Mouse (Mus musculus) neural tube, embryonic 14.5 days (tissue): Measurements from ENCODE around the gene Agap3. TPM values are rescaled to one million over a fixed set of nuclear protein-coding genes. Genes with fewer than 3 reads are reported as not detected.

Experiments used
- ATAC-seq: fragments of 200-750 bp; cut with Nextera tagmentation; 2 replicates; pipeline ENCODE4 v1.8.0; 2017; ENCODE audit warnings: low read depth, mild to moderate bottlenecking, moderate TSS enrichment, moderate library complexity
- H3K27ac ChIP-seq: fragments of 300-500 bp; sonication (generic); 2 replicates; pipeline ENCODE4 v1.5.1; 2014; ENCODE audit warnings: low read depth, mild to moderate bottlenecking, control low read depth, low read length, moderate library complexity, mixed read lengths
- H3K27me3 ChIP-seq: fragments of 300-500 bp; sonication (generic); 2 replicates; pipeline ENCODE4 v1.6.1; 2014; ENCODE audit warnings: low read length; ENCODE audit not compliant: control insufficient read depth, insufficient read depth
- H3K36me3 ChIP-seq: fragments of 300-500 bp; sonication (generic); 2 replicates; pipeline ENCODE4 v1.6.1; 2014; ENCODE audit warnings: low read length, mixed read lengths; ENCODE audit not compliant: control insufficient read depth, insufficient read depth
- H3K4me1 ChIP-seq: fragments of 300-500 bp; sonication (generic); 2 replicates; pipeline ENCODE4 v1.6.1; 2014; ENCODE audit warnings: low read length; ENCODE audit not compliant: control insufficient read depth, insufficient read depth
- H3K4me2 ChIP-seq: fragments of 300-500 bp; sonication (generic); 2 replicates; pipeline ENCODE4 v1.6.1; 2014; ENCODE audit warnings: mild to moderate bottlenecking, low read depth, low read length, control low read depth
- H3K4me3 ChIP-seq: fragments of 300-500 bp; sonication (generic); 2 replicates; pipeline ENCODE4 v1.5.1; 2014; ENCODE audit warnings: low read depth, low read length, control low read depth, mixed read lengths
- H3K9ac ChIP-seq: fragments of 300-500 bp; sonication (generic); replicated peaks from 2 replicates; pipeline ENCODE4 v1.6.1; 2014; ENCODE audit warnings: low read depth, mild to moderate bottlenecking, control low read depth, low read length, mixed read lengths
- H3K9me3 ChIP-seq: fragments of 300-500 bp; sonication (generic); 2 replicates; pipeline ENCODE4 v1.6.1; 2016; ENCODE audit warnings: low read length; ENCODE audit not compliant: control insufficient read depth
- WGBS: fragments of 180-500 bp; shearing (Covaris S2); extraction: QIAGEN DNeasy Blood & Tissue Kit; methylation state at CpG from one replicate; pipeline ENCODE4 v1.1.7; 2014; 5-methylcytosine and 5-hydroxymethylcytosine counted together
- polyA plus RNA-seq: library from polyadenylated mRNA; unstranded; fragments of >200 nt; fragmentation: Nextera tagmentation; extraction: Ambion mirVana; gene quantifications from 2 replicates; pipeline ENCODE4 v1.2.1, GENCODE M21; 2014

Agap3 gene
- polyA plus RNA-seq, 1 experiment from 2014 or later: 59.3 TPM

- ATAC-seq: no peak
- no peaks in the 10 kb centered on the region for H3K27me3 ChIP-seq
- no peak overlapping the region for H3K9ac ChIP-seq
- WGBS: 54% methylated on average over 6 of the region's 6 CpGs
- no peaks in the 10 kb centered on the region for H3K36me3 ChIP-seq
- H3K27ac ChIP-seq: no peak overlapping the region
- H3K4me1 ChIP-seq: no peaks in the 10 kb centered on the region
- no peaks in the 10 kb centered on the region for H3K9me3 ChIP-seq
- H3K4me2 ChIP-seq: no peak overlapping the region
- no peak overlapping the region for H3K4me3 ChIP-seq
These were observed 89.2 kb downstream of the Agap3 start for GRCm38 (mm10) chr5:24541144-24541569.

- no peaks in the 10 kb centered on the region for H3K9me3 ChIP-seq
- H3K27ac ChIP-seq: no peak overlapping the region
- H3K36me3 ChIP-seq: no peaks in the 10 kb centered on the region
- H3K27me3 ChIP-seq: no peaks in the 10 kb centered on the region
- WGBS: 76% methylated on average over 7 of the region's 7 CpGs
- H3K4me1 ChIP-seq: no peaks in the 10 kb centered on the region
- no peak for ATAC-seq
- H3K4me3 ChIP-seq: no peak overlapping the region
- H3K4me2 ChIP-seq: no peak overlapping the region
- H3K9ac ChIP-seq: no peak overlapping the region
These were observed 90.7 kb downstream of the Agap3 start for GRCm38 (mm10) chr5:24542643-24543042.

- no peak overlapping the region for H3K9ac ChIP-seq
These were observed 98.8 kb downstream of the Agap3 start for GRCm38 (mm10) chr5:24550598-24551316.

GRCm38 (mm10) chr5:24551317-24551688 lies 99.3 kb downstream of the Agap3 start:
- Histone ChIP-seq H3K27me3 (no peaks in the 10 kb centered on the region), H3K4me3 (no peak overlapping the region), H3K9ac (no peak overlapping the region), H3K4me1 (peaks cover 14% of the 10 kb centered on the region; the same call in 1 of the 2 replicates), H3K9me3 (no peaks in the 10 kb centered on the region), H3K27ac (no peak overlapping the region), H3K4me2 (peak overlapping the region; percentile 31; the same call in 1 of the 2 replicates), H3K36me3 (no peaks in the 10 kb centered on the region)
- 38% methylated on average over 2 of the region's 2 CpGs for WGBS
- ATAC-seq: no peak

More at GRCm38 (mm10) chr5:24550598-24551316, 98.8 kb downstream of the Agap3 start:
- WGBS: 21% methylated on average over 26 of the region's 26 CpGs
- peaks cover 14% of the 10 kb centered on the region; the same call in 1 of the 2 replicates for H3K4me1 ChIP-seq
- peak; percentile 88 for ATAC-seq
- no peak overlapping the region for H3K4me3 ChIP-seq
- no peaks in the 10 kb centered on the region for H3K27me3 ChIP-seq
- no peaks in the 10 kb centered on the region for H3K36me3 ChIP-seq
- H3K4me2 ChIP-seq: peak overlapping the region; percentile 31; the same call in 1 of the 2 replicates
- peak overlapping the region; percentile 67; the same call in 1 of the 2 replicates for H3K27ac ChIP-seq
- no peaks in the 10 kb centered on the region for H3K9me3 ChIP-seq

Other genes starting within 250 kb of the Agap3 start
- 13.6 and 17.0 TPM in 2 replicates for gene Kcnh2, start 100.6 kb upstream of the Agap3 start, polyA plus RNA-seq
- gene Nos3, start 87.4 kb upstream of the Agap3 start, polyA plus RNA-seq: 4.2 and 9.6 TPM in 2 replicates
- gene Atg9b, start 60.0 kb upstream of the Agap3 start, polyA plus RNA-seq: 2.0 and 2.2 TPM in 2 replicates
- gene Abcb8, start 58.5 kb upstream of the Agap3 start, polyA plus RNA-seq: 47.2 and 47.7 TPM in 2 replicates
- 0.58 and 3.0 TPM in 2 replicates for gene Asic3, start 38.8 kb upstream of the Agap3 start, polyA plus RNA-seq
- 119 and 126 TPM in 2 replicates for gene Cdk5, start 28.6 kb upstream of the Agap3 start, polyA plus RNA-seq
- 11.2 and 13.8 TPM in 2 replicates for gene Slc4a2, start 28.3 kb upstream of the Agap3 start, polyA plus RNA-seq
- 93.2 and 97.7 TPM in 2 replicates for gene Fastk, start 6.9 kb upstream of the Agap3 start, polyA plus RNA-seq
- 63.9 and 68.0 TPM in 2 replicates for gene Tmub1, start 4.3 kb upstream of the Agap3 start, polyA plus RNA-seq
- gene Gbx1, start 75.0 kb downstream of the Agap3 start, polyA plus RNA-seq: 3.5 and 5.8 TPM in 2 replicates
- gene Asb10, start 88.8 kb downstream of the Agap3 start, polyA plus RNA-seq: 0.17 and 0.45 TPM in 2 replicates
- 0.14 and 0.16 TPM in 2 replicates for gene 4931409K22Rik, start 104.6 kb downstream of the Agap3 start, polyA plus RNA-seq
- 80.3 and 89.8 TPM in 2 replicates for gene Abcf2, start 125.3 kb downstream of the Agap3 start, polyA plus RNA-seq
- 13.3 and 13.6 TPM in 2 replicates for gene Chpf2, start 134.6 kb downstream of the Agap3 start, polyA plus RNA-seq
- 139 and 179 TPM in 2 replicates for gene Smarcd3, start 172.2 kb downstream of the Agap3 start, polyA plus RNA-seq
- gene Nub1, start 233.4 kb downstream of the Agap3 start, polyA plus RNA-seq: 56.2 and 57.9 TPM in 2 replicates